Mouse (Mus musculus): ENCODE measurements around the gene Col4a1. TPM values are rescaled to one million over a fixed set of nuclear protein-coding genes. Genes with fewer than 3 reads are reported as not detected.

Gene Col4a1
- total RNA-seq, 2 experiments from 2014 or later, result 1.1 to 1.3 TPM

DNA sequence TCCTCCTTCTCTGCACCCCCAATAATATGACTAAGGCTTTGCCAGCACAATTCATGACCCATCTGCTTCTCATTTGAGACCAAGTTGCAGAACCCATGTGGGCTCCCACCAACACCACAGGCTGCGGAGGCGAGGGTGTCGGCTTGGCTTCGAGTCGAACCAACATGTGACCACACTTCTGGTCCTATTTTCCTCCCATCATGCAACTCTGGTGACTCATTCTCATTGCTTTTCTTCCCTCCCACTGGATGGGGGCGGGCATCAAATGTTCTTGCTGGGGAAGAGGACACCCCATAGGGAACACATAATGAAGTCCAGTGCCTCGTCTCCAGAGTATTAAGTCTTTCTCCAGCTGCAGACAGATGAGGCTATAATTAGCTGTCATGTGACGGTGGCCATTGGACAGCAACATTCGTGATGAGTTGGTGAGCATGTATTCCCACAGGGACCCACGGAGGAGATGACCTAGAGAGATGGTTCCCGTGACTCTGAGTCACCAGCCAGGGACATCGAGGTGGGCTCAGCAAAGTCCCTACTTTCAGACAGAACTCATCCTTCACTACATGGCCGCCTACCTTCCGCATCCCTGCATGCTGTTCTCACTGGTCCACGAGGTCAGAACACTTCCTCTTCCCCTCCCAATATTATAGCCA, 39.0 kb downstream of the Col4a1 start:
- ATAC-seq (ENCODE audit: poor library complexity, severe bottlenecking), result no peak

DNA sequence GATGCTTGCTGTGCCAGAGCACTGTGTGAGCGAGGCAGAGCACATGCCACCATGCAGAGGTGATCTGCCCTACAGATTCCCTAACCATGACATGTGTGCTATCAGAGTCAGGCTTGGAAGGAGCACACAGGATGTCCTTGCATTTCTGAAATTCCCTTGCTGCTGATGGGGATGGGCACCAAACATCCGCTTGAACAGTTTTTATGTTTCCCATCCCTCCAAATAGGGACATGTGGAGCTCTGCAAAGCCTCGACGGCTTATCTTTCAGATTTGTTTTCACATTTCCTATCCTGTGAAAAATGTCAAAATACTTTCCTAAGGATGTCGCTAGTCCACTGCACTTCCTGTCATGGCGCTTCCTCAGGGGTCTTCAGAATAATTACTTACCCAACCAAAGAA, 40.4 kb downstream of the Col4a1 start:
- ATAC-seq (ENCODE audit: poor library complexity, severe bottlenecking), result no peak

DNA sequence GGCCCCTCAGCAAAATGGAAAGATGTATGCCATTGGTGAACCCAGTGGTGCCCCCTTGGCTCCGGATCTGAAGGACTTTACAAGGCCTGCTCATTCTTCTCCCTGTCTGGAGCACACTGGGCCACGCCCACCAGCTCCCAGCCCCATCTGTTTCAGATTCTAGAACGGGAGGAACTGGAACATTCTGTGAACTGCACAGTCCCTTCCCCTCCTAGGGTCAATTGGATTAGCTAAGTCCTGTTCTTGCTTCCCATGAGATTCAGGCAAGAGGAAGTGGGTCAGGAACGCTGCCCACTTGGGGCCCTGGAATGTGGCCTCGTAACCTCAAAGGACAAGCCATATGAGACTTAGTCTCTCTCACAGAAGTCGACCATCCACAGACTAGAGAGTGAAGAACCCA, 41.8 kb downstream of the Col4a1 start:
- no peak for ATAC-seq (ENCODE audit: poor library complexity, severe bottlenecking)

DNA sequence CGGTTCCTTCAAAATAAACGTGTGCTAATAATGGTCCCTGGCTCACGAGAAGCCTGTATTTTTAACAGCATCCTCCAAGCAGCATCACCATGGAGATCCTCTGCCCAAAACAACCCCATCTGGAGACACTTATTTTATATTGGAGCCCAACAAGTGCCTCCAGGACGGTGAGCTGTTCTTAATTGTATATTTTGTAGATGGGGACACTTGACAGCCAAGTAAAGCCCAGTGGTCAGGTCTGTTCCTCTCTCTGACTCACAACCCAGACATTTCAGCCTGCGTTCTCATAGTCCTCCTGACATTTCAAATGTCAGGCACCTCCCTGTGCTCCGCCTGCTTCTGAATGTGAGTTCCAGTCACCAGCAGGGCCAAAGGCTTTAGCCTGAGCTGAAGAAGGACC, 43.9 kb downstream of the Col4a1 start:
- no peak for ATAC-seq (ENCODE audit: poor library complexity, severe bottlenecking)

DNA sequence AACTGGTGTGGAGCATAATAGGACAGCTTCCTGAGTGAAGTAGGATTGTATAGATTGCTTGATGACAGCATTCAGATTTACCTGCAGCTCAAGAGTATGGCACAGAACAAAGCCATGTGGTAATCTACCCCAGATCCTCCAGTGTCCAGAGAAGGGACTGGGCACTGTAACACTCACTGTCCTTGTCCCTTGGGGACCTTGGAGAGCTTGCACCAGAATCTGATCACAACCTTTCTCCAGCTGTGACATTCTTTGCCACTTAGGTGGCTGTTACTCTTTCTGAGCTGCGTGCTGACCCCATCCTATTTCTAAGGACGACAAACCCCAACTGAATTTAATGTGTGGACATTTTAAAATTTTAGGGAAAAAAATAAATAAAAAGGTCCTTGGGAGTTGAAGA, 46.2 kb downstream of the Col4a1 start:
- no peak for ATAC-seq (ENCODE audit: poor library complexity, severe bottlenecking)

DNA sequence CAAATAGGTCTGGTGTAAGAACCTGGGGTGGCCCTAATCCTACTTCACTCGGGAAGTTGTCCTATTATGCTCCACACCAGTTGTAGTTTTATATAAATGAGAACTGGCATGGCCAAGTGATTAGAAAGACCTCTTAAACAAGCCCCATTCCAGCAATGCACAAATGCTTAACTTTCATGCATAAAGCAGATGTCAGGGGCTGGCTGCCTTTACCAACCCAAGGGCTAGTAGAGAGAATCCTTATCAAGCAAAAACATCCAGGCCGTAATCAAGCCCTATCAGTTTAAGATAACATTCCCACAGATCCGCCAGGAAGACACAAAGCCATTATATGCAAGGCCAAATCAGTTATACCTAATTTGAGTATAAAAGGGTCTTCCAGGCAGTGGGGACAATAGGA, 46.7 kb downstream of the Col4a1 start:
- no peak for ATAC-seq (ENCODE audit: poor library complexity, severe bottlenecking)

DNA sequence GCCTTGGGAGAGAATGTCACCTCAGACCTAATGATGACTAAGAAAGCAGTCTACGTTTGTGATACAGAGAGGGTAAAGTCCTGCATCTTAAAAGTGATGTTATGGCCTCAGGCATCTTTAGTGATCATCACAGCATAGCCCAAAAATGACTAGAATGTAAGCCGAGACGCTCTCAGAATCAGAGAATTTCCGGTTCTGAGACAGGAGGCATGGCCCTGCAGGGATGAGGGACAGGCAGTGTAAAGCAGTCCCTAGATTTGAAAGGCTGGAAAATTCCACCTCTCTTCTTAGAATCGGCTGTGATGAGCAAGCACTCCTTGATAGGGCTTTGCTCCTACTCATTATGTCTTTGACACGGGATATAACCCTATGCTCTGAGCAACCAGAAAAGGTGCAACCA, 48.8 kb downstream of the Col4a1 start:
- no peak for ATAC-seq (ENCODE audit: poor library complexity, severe bottlenecking)

DNA sequence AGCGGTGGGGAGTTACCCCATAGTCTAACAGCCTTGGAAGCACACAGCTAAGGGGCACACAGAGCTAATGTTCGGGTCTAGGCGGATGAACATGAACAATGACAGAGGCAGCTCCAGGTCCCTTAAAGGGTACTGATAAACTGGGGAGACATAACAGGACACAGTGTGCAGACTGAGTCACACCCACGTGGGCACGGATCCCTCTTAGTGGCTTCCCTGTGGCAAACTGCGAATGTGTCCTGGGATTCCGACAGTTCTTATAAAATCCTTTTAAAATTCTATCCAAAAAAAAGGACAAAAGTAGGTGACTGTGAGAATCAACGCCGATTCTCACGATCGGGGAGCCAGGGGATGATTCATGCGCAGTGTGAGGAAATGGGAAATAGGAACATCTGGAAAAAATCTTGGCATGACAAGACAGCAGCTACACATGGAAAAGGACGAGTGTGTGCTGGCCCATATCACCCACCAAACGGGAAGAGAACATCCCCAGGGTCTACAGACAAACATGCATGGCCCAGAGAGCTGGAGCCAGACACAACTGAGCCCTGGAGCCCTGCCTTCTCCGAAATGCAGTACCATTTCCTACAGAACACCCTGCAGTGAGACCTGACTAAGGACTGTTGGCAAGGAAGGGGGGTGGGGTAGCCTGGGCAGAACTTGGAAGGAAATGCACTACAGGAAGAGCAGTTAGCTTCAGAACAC, 50.4 kb downstream of the Col4a1 start:
- ATAC-seq (ENCODE audit: poor library complexity, severe bottlenecking), result no peak

DNA sequence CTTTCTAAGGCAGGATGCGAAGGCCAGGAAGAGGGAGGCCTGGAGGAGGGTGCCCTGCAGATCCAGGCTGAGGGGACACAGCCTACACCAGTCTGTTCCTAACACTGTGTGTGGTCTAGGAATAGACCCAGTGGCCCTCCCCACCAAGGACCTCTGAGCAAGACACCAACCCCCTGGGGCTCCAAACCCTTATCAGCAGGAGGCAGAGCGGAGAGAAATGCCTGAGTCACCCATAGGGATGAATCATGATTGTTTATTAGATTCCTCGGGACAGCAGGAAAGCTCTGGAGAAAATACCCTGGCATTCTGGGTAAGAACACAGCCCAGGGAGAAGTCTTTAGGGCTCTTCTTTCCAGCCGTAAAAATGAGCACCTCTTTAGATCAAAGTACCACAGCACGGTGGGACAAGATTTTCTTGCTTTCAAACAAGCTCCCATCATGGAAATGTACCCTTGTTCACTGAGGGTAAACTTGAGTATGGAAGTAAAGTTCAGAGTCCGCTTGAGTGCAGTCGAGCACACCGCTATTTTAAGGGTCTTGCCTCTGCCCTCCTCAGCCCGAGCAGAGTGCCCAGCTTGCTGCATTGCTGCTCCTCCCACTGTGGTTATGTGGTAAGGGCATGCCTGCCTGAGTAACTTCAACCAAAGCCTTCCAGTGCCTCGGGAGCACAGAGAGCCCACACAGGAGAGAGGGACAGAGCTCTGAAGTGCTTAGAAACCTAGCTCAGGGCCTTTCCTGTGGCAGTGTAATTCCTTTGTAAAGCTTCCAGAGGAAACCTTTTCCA, 52.6 kb downstream of the Col4a1 start:
- no peak for ATAC-seq (ENCODE audit: poor library complexity, severe bottlenecking)

DNA sequence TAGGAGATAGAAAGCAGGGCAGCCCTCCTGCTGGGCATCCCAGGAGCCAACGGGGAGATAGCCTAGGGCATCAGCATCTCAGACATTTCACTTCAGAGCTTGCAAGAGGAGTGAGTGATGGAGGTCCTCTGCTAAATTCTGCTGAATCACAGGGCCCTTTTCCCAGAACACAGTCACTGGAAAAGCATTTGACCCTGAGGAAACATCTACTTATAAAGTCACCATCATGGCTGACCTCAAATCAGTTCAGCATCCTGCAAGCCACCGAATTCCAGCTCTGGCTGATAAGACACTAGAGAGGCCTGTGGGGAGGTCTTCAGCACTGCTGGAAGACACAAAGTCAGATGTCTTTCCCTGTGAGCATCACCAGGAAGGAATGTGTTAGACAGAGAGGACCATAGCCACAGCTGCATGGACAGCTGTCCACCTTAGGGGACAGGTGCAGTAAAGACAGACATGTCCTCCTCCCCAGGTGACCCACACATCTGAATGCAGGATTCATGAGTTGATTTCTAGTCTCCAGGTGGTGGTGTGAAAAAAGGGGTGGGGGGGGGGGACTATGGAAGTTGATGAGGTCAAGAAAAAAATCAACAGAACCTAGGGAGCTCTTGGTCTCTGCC, 54.0 kb downstream of the Col4a1 start:
- no peak for ATAC-seq (ENCODE audit: poor library complexity, severe bottlenecking)

DNA sequence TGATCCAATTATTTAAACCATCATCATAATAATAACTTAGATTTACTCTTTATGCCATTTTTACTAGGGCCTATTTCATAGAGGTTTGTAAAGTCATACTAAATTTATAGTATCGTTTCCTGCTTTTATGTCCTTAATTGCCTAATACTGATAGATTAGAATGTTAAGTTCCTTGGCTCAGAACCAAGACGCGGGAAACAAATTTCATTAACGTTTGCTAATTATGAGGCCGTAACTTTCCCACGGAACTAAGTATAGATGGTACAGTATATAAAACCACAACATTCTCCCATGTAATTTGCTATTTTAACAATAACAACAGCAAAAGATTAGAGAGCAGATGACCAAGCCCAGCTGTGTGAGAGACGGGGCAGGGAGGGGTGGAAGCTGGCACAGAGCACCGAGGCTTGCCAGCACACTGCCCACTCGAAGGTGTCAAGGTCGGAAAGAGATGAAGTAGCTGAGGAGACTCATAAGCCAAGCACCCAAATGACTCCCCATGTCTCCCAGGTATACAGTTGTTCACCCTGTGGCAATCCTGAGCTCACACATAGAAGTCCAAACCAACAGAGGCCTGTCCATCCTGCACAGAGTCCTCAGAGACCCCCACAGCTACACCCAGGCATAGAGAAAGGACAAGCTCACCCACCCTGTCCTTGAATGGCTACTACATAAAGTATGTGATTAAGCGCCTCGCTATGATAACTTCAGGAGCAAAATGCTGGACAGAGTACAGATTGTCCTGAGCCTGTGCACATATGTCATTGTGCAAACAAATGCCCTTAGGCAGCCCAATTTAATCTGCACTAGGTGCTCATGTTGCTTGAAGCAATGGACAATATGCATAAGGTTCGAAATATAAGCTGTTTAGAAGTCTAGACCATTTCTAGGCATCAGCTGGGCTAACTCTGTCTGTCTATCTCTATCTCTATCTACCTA, 55.3 kb downstream of the Col4a1 start:
- ATAC-seq (ENCODE audit: poor library complexity, severe bottlenecking), result no peak

DNA sequence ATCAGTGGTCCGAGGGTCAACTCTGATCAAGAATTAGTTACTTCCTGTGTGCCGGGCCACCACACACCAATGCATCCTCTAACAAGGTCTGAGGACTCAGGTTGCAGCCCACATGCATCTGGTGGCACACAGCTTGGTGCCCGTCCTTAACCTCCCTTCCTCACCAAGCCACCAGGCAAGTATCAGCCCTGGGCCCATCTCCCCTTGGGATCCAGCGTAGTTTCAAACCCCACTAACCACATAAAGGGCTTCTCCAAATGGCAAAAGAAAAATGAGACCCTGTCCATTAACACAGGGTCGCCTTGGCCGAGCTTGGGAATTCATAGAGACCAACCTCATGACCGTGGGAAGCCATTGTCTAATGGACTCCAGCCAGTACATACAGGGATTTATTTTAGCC, 56.2 kb downstream of the Col4a1 start:
- no peak for ATAC-seq (ENCODE audit: poor library complexity, severe bottlenecking)

DNA sequence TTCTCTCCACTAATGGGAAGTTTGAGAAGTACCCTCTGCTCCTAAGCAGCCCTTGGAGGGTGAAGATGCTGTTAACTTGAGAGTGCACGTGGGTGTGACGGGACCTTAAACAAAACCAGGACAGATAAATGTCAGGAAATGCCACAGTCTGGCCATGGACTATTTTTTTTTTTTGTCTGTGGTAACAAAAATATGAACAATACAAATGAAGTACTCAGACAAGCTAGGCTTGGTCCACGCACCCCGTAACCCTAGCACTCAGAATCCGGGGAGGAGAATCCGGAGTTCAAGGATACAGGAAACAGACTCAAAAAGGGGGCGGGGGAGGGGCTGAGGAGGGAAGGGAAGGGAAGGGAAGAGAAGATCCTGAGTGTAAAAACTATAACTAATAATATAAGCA, 56.9 kb downstream of the Col4a1 start:
- no peak for ATAC-seq (ENCODE audit: poor library complexity, severe bottlenecking)

DNA sequence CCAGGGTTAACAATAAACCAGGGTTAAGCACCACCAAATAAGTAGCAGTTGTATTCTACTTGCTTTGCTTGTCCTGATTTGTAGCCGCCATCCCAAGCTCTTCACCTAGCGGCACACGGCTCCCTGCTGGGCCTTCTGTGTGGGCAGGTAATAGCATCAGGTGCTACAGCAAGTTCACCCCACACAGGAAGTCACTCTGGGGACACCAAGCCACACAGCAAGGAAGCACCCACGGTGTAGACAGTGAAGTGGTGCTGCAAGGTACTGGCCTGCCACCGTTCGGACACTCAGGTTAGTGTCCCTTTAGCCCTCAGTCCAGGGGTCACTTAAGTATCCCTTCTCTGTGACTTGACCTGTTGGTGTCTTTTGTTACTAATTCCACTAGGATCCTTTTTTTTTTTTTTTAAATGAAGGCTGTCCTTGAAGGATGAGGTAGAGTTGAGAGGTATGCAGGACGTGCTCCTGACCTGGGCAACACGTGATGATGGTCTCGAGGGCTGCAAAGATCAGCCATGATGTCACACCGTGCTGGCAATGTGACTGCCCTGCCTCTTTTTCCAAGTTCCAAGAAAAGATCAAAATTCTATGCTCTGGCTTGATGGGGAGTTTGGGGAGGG, 57.6 kb downstream of the Col4a1 start:
- no peak for ATAC-seq (ENCODE audit: poor library complexity, severe bottlenecking)

DNA sequence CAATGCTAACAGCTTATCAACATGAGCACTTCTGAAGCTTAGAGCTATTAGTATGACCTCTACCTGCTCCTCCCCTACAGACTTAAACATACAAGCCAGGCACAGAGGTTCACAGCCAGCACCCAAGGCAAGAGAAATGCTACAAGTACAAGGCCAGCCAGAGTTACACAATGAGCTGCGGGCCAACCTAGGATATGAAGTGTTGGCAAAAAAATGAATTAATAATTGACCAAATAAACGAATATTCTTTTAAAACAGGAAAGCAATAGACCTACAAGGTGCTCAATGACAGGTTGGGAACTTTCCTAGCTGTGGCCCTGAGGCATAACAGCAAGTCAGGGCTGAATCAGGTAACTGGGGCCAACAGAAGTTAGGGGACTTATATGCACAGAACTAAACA, 58.1 kb downstream of the Col4a1 start:
- ATAC-seq (ENCODE audit: poor library complexity, severe bottlenecking), result no peak

DNA sequence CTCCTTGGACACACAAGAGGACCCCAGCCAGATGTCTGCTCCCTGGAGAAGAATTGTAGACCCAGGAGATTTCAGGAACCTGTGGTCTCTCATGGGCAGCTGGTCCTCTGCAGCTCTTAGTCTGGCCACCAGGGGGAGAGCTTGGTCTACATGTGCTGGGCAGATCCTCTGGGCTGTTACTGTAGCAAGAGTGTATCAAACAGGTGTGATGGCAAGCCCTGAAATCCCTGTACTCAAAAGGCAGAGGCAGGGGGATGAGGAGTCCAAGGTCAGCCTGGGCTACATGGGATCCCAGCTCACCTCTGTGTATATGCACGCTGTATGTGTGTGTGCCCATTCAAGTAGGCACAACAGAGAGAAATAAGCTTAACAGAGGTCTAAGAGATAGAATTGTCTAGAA, 59.1 kb downstream of the Col4a1 start:
- peak; percentile 78 for ATAC-seq (ENCODE audit: poor library complexity, severe bottlenecking)

DNA sequence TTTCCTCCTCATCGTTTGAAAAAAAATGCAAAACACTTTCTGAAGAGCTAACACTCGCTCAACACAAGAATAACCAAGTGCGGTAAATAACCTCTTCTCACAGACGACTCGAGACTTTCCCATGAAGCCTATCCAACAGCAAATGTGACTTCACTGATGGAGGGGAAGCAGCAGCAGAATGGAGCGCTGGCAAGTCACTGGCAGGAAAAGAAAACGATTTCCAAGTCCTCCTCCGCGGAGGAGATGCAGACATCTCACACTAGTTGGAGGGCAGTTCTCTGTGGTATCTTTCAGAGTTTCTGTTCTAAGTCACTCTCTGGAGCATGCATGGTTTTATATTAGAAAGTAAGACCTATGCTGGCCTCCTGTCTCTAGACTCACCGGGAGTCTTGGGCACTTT, 59.6 kb downstream of the Col4a1 start:
- no peak for ATAC-seq (ENCODE audit: poor library complexity, severe bottlenecking)

DNA sequence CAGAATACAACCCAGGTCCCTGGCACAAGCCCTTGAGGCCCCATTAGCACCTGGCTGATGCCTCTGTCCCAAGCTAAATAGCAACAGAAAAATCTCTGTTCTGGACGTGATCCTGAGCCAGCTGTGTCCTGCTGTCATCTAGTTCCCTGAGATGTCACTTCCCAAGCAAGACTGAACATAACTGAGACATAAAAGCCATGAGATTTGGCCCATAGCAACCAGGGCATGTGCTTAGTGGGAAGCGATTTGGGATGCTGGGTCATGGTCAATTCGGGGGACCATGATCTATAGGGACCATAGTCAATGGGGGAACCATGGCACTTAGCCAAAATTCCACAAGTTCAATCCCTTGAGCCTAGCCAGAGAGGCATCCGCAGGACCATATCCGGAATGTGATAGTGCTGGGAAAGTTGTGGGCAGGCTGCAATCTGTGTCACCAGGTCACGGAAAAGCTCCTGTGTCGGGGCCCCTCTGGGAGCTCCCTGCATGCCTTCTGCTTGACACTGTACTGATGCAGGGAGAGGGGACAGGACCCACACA, 60.3 kb downstream of the Col4a1 start:
- no peak for ATAC-seq (ENCODE audit: poor library complexity, severe bottlenecking)

DNA sequence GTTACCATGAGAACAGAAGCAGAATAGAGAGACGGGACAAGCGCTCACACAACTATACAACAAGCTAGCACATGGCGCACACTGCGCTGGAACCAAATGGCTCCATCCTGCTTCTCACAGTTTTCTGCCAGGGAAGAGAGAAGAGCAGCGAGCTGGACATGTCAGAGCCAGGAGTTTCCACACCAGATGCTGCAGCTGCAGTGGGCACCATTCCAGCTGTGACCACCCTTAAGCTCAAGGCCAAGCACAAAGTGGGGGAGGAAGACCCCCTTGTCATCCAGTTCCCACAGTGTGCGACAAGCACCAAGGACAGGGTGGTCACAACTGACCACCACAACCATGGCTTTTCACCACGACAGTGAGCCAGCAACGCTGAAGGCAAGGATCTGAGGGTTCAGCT, 62.5 kb downstream of the Col4a1 start:
- peak; percentile 29 for ATAC-seq (ENCODE audit: poor library complexity, severe bottlenecking)

DNA sequence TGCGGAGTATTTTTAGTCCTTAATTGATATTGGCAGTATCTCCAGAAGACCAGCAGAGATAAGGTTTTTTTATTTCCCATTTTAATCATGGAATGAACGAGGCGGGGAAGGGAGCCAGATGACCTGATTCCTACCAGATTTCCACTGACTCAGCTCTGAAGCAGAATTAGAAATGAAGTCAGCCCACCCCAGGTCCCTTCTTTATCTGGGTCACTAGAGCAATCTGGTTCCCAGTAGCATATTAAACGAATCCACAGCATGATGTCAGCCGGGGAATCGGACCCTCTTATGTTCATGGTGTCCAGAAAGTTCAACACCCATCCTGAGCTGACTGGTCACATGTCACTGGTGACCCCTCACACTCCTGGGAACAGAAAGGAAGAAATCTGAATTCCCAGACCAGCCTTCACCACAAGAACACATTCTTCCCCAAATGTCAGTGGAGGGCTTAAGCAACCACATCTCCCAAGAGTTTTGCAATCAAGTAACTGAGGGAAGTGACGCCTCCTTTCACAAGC, 63.0 kb downstream of the Col4a1 start:
- ATAC-seq (ENCODE audit: poor library complexity, severe bottlenecking), result peak; percentile 88
